ENCODE assay signal across 8 mouse cellular contexts in genomic region chr9:78358053-78358452, GRCm38 (mm10). TPM values are rescaled to one million over a fixed set of nuclear protein-coding genes. Genes with fewer than 3 reads are reported as not detected.
DNase-seq lines count a peak whose midpoint lies in the region; ATAC-seq lines count a peak whose summit lies in the region.
"Had no signal": no experiment of that assay in that cellular context is flagged by ENCODE, and none has a peak within 500 bp of the region (broad histone marks: within the 10 kb centered on the region; RNA-seq: fewer than 3 reads in every experiment).

No protein-coding gene starts in this region.

- DNase-seq in R1 (ENCODE audit: low read depth, low spot score): peak; percentile 96
- DNase-seq in left cerebral cortex, adult 18-20 months (ENCODE audit: low spot score in 2 of 2): peak; percentile 36 to 68
- peak; percentile 89 for DNase-seq in midbrain, embryonic 11.5 days (ENCODE audit: low spot score, missing footprints)
- peak; percentile 40 to 77 for DNase-seq in spleen, postnatal 10 days (ENCODE audit: low spot score in 2 of 2)

- H3K9me3 ChIP-seq in forebrain, embryonic 13.5 days (replicated peaks): no peaks in the 10 kb centered on the region
- H3K9me3 ChIP-seq in hindbrain, embryonic 16.5 days (ENCODE audit: control insufficient read depth, low read length): no peaks in the 10 kb centered on the region
- no peaks in the 10 kb centered on the region for H3K9me3 ChIP-seq in midbrain, embryonic 11.5 days (ENCODE audit: control insufficient read depth, low read length)
- H3K9me3 ChIP-seq: lung, embryonic 15.5 days had no signal

- no peaks in the 10 kb centered on the region for H3K36me3 ChIP-seq in forebrain, embryonic 13.5 days (ENCODE audit: poor library complexity, severe bottlenecking)
- H3K36me3 ChIP-seq in hindbrain, embryonic 16.5 days (ENCODE audit: control insufficient read depth, insufficient read depth, low read length): no peaks in the 10 kb centered on the region
- no peaks in the 10 kb centered on the region for H3K36me3 ChIP-seq in midbrain, embryonic 11.5 days (ENCODE audit: control insufficient read depth, insufficient read depth, low read length)
- H3K36me3 ChIP-seq: lung, embryonic 15.5 days had no signal

- no peak overlapping the region for H3K4me3 ChIP-seq in forebrain, embryonic 13.5 days
- no peak overlapping the region for H3K4me3 ChIP-seq in hindbrain, embryonic 16.5 days (ENCODE audit: low read length)
- no peak overlapping the region for H3K4me3 ChIP-seq in midbrain, embryonic 11.5 days (ENCODE audit: low read depth, low read length)
- H3K4me3 ChIP-seq: lung, embryonic 15.5 days had no signal

- WGBS in forebrain, embryonic 13.5 days: 14% methylated on average over 9 of the region's 9 CpGs
- 13% methylated on average over 9 of the region's 9 CpGs for WGBS in hindbrain, embryonic 16.5 days
- 10% methylated on average over 9 of the region's 9 CpGs for WGBS in midbrain, embryonic 11.5 days

- peak; percentile 36; the same call in 1 of the 2 replicates for ATAC-seq in cerebellum, adult (ENCODE audit: insufficient number of reproducible peaks, low FRiP score, low TSS enrichment)
- ATAC-seq in forebrain, embryonic 13.5 days: peak; percentile 69; the same call in 1 of the 2 replicates
- peak; percentile 60; the same call in 1 of the 2 replicates for ATAC-seq in hindbrain, embryonic 16.5 days
- peak; percentile 59 for ATAC-seq in midbrain, embryonic 11.5 days (ENCODE audit: low FRiP score)

- no peak overlapping the region for H3K9ac ChIP-seq in forebrain, embryonic 13.5 days
- no peak overlapping the region for H3K9ac ChIP-seq in hindbrain, embryonic 16.5 days (ENCODE audit: low read depth, low read length)
- H3K9ac ChIP-seq in midbrain, embryonic 11.5 days (ENCODE audit: low read length): no peak overlapping the region
- H3K9ac ChIP-seq: lung, embryonic 15.5 days had no signal

- no peaks in the 10 kb centered on the region for H3K4me1 ChIP-seq in forebrain, embryonic 13.5 days
- no peaks in the 10 kb centered on the region for H3K4me1 ChIP-seq in hindbrain, embryonic 16.5 days (ENCODE audit: control insufficient read depth, insufficient read depth, low read depth, low read length)
- H3K4me1 ChIP-seq in midbrain, embryonic 11.5 days (ENCODE audit: control insufficient read depth, insufficient read depth, low read length): no peaks in the 10 kb centered on the region

- no peaks in the 10 kb centered on the region for H3K27me3 ChIP-seq in forebrain, embryonic 13.5 days
- H3K27me3 ChIP-seq in hindbrain, embryonic 16.5 days (replicated peaks; ENCODE audit: control insufficient read depth, insufficient read depth, low read length): no peaks in the 10 kb centered on the region
- no peaks in the 10 kb centered on the region for H3K27me3 ChIP-seq in midbrain, embryonic 11.5 days (ENCODE audit: control insufficient read depth, insufficient read depth, low read length)
- H3K27me3 ChIP-seq: lung, embryonic 15.5 days had no signal

- no peak overlapping the region for H3K27ac ChIP-seq in forebrain, embryonic 13.5 days
- no peak overlapping the region for H3K27ac ChIP-seq in hindbrain, embryonic 16.5 days (ENCODE audit: low read depth, low read length)
- no peak overlapping the region for H3K27ac ChIP-seq in midbrain, embryonic 11.5 days (ENCODE audit: low read depth, low read length)
- H3K27ac ChIP-seq: lung, embryonic 15.5 days had no signal

- H3K4me2 ChIP-seq in forebrain, embryonic 13.5 days: no peak overlapping the region
- no peak overlapping the region for H3K4me2 ChIP-seq in hindbrain, embryonic 16.5 days (ENCODE audit: low read length)
- no peak overlapping the region for H3K4me2 ChIP-seq in midbrain, embryonic 11.5 days
- H3K4me2 ChIP-seq: lung, embryonic 15.5 days had no signal

RNA-seq across cellular contexts. Expression of gene Gsta2, which starts 2.5 kb away (rescaled TPM):
- not detected in 2 replicates for polyA plus RNA-seq in forebrain, embryonic 13.5 days (2015; fragmentation: Nextera tagmentation; extraction: Ambion mirVana)
- not detected in 2 replicates for polyA plus RNA-seq in hindbrain, embryonic 16.5 days (2015; fragmentation: Nextera tagmentation; extraction: Ambion mirVana)
- under 1 TPM in 1 of 2 experiments, not detected in 1; 0.88 TPM for total RNA-seq in left cerebral cortex, adult 18-20 months (2021)
- polyA plus RNA-seq in midbrain, embryonic 11.5 days (2014; fragmentation: Nextera tagmentation; extraction: Ambion mirVana): not detected in 2 replicates

RNA-seq across cellular contexts. Expression of gene Dppa5a, which starts 9.9 kb away (rescaled TPM):
- 1.1 and 1.2 TPM in 2 replicates for polyA plus RNA-seq in forebrain, embryonic 13.5 days (2015; fragmentation: Nextera tagmentation; extraction: Ambion mirVana)
- 4.5 and 6.4 TPM in 2 replicates for polyA plus RNA-seq in hindbrain, embryonic 16.5 days (2015; fragmentation: Nextera tagmentation; extraction: Ambion mirVana)
- total RNA-seq in left cerebral cortex, adult 18-20 months (2021): not detected
- 0.25 and 0.76 TPM in 2 replicates for polyA plus RNA-seq in midbrain, embryonic 11.5 days (2014; fragmentation: Nextera tagmentation; extraction: Ambion mirVana)
- polyA plus RNA-seq: lung, embryonic 15.5 days had no signal

RNA-seq across cellular contexts. Expression of gene Ooep, which starts 20.5 kb away (rescaled TPM):
- polyA plus RNA-seq in forebrain, embryonic 13.5 days (2015; fragmentation: Nextera tagmentation; extraction: Ambion mirVana): 6.1 and 6.3 TPM in 2 replicates
- 4.8 TPM in 2 replicates for polyA plus RNA-seq in hindbrain, embryonic 16.5 days (2015; fragmentation: Nextera tagmentation; extraction: Ambion mirVana)
- not detected for total RNA-seq in left cerebral cortex, adult 18-20 months (2021)
- 1.4 and 1.8 TPM in 2 replicates for polyA plus RNA-seq in midbrain, embryonic 11.5 days (2014; fragmentation: Nextera tagmentation; extraction: Ambion mirVana)

RNA-seq across cellular contexts. Expression of gene Omt2b, which starts 30.7 kb away (rescaled TPM):
- not detected in 2 replicates for polyA plus RNA-seq in forebrain, embryonic 13.5 days (2015; fragmentation: Nextera tagmentation; extraction: Ambion mirVana)
- polyA plus RNA-seq in hindbrain, embryonic 16.5 days (2015; fragmentation: Nextera tagmentation; extraction: Ambion mirVana): not detected in 2 replicates
- not detected for total RNA-seq in left cerebral cortex, adult 18-20 months (2021)
- polyA plus RNA-seq in midbrain, embryonic 11.5 days (2014; fragmentation: Nextera tagmentation; extraction: Ambion mirVana): not detected in 2 replicates
- polyA plus RNA-seq: lung, embryonic 15.5 days had no signal

RNA-seq across cellular contexts. Expression of gene Ddx43, which starts 37.5 kb away (rescaled TPM):
- polyA plus RNA-seq in forebrain, embryonic 13.5 days (2015; fragmentation: Nextera tagmentation; extraction: Ambion mirVana): 0.15 and 0.19 TPM in 2 replicates
- polyA plus RNA-seq in hindbrain, embryonic 16.5 days (2015; fragmentation: Nextera tagmentation; extraction: Ambion mirVana): 0.29 and 0.44 TPM in 2 replicates
- total RNA-seq in left cerebral cortex, adult 18-20 months (2021): not detected
- 0.11 and 0.56 TPM in 2 replicates for polyA plus RNA-seq in midbrain, embryonic 11.5 days (2014; fragmentation: Nextera tagmentation; extraction: Ambion mirVana)
